Mouse (Mus musculus) lung, embryonic 16.5 days (tissue): ENCODE measurements around the gene Klf16. TPM values are rescaled to one million over a fixed set of nuclear protein-coding genes. Genes with fewer than 3 reads are reported as not detected.

ENCODE experiments used
- ATAC-seq: fragments of 200-750 bp; cut with Nextera tagmentation; 2 replicates; pipeline ENCODE4 v1.8.0; 2017; ENCODE audit warnings: low read depth, mild to moderate bottlenecking, moderate library complexity
- H3K27ac ChIP-seq: fragments of 300-500 bp; sonication (generic); 2 replicates; pipeline ENCODE4 v1.5.1; 2014; ENCODE audit warnings: mild to moderate bottlenecking, control low read depth, low read length
- H3K27me3 ChIP-seq: fragments of 300-500 bp; sonication (generic); 2 replicates; pipeline ENCODE4 v1.6.1; 2014; ENCODE audit warnings: low read depth, low read length, mixed read lengths; ENCODE audit not compliant: control insufficient read depth, insufficient read depth
- H3K36me3 ChIP-seq: fragments of 300-500 bp; sonication (generic); 2 replicates; pipeline ENCODE4 v1.6.1; 2014; ENCODE audit warnings: low read length; ENCODE audit not compliant: control insufficient read depth, insufficient read depth
- H3K4me1 ChIP-seq: fragments of 300-500 bp; sonication (generic); replicated peaks from 2 replicates; pipeline ENCODE4 v1.6.1; 2014; ENCODE audit warnings: low read length, mixed read lengths; ENCODE audit not compliant: control insufficient read depth, insufficient read depth
- H3K4me2 ChIP-seq: fragments of 300-500 bp; sonication (generic); 2 replicates; pipeline ENCODE4 v1.6.1; 2014; ENCODE audit warnings: low read depth, low read length, control low read depth
- H3K4me3 ChIP-seq: fragments of 300-500 bp; sonication (generic); 2 replicates; pipeline ENCODE4 v1.5.1; 2014; ENCODE audit warnings: mild to moderate bottlenecking, low read length, control low read depth
- H3K9ac ChIP-seq: fragments of 300-500 bp; sonication (generic); 2 replicates; pipeline ENCODE4 v1.6.1; 2014; ENCODE audit warnings: low read length, control low read depth
- H3K9me3 ChIP-seq: fragments of 300-500 bp; sonication (generic); 2 replicates; pipeline ENCODE4 v1.6.1; 2016; ENCODE audit warnings: low read length; ENCODE audit not compliant: control insufficient read depth
- WGBS: fragments of 180-500 bp; shearing (Covaris S2); extraction: QIAGEN DNeasy Blood & Tissue Kit; methylation state at CpG from one replicate; pipeline ENCODE4 v1.1.7; 2014; 5-methylcytosine and 5-hydroxymethylcytosine counted together
- polyA plus RNA-seq: library from polyadenylated mRNA; unstranded; fragments of >200 nt; fragmentation: Nextera tagmentation; extraction: Ambion mirVana; gene quantifications from 2 replicates; pipeline ENCODE4 v1.2.1, GENCODE M21; 2015

Klf16 gene
- polyA plus RNA-seq, 1 experiment from 2014 or later: 8.2 TPM

DNA sequence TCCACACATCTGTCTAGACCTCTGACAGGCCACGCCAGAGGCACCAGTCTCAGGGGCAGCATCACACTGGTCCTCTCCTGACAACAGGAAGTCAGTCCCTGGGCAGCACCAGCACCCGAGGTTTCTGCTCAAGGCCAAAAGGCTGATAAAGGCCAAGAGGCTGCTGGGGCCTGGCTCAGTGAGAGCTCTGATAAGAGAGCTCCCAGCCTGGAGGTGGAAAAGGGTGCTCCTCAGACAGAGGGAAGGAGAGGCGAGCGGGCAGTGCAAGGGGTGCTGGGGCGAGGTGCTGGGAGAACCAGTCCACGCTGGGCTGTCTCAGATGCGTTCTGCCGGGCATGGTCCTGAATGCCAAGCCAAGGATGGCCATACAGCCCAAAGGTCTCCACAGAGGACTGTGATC, 23.5 kb downstream of the Klf16 start:
- Histone ChIP-seq H3K27ac (no peak overlapping the region), H3K9ac (no peak overlapping the region), H3K4me2 (no peak overlapping the region), H3K36me3 (peaks cover 16% of the 10 kb centered on the region), H3K9me3 (no peaks in the 10 kb centered on the region), H3K4me3 (no peak overlapping the region), H3K4me1 (peaks cover 12% of the 10 kb centered on the region), H3K27me3 (no peaks in the 10 kb centered on the region)
- ATAC-seq: no peak
- WGBS: 80% methylated on average over 8 of the region's 8 CpGs

DNA sequence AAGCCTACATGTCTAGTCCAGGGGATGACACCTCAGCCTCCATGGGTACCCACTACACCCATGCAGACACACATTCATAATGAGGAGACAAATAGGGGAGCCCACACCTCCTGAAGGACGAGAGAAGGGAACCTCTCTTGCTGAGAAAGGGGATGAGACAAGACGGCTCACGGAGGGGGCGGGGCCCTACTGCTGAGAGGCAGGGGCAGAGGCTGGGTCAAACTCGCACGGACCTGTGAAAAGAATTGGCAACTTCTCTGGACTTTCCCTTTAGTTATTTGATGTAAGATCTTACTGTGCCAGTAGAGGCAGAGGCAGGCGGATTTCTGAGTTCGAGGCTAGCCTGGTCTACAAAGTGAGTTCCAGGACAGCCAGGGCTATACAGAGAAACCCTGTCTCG, 24.8 kb downstream of the Klf16 start:
- Histone ChIP-seq H3K27ac (no peak overlapping the region), H3K4me3 (no peak overlapping the region), H3K27me3 (no peaks in the 10 kb centered on the region), H3K4me2 (no peak overlapping the region), H3K9ac (no peak overlapping the region), H3K4me1 (peaks cover 2% of the 10 kb centered on the region; the same call in 1 of the 2 replicates), H3K9me3 (no peaks in the 10 kb centered on the region), H3K36me3 (peaks cover 17% of the 10 kb centered on the region)
- 56% methylated on average over 9 of the region's 9 CpGs for WGBS
- ATAC-seq: no peak

DNA sequence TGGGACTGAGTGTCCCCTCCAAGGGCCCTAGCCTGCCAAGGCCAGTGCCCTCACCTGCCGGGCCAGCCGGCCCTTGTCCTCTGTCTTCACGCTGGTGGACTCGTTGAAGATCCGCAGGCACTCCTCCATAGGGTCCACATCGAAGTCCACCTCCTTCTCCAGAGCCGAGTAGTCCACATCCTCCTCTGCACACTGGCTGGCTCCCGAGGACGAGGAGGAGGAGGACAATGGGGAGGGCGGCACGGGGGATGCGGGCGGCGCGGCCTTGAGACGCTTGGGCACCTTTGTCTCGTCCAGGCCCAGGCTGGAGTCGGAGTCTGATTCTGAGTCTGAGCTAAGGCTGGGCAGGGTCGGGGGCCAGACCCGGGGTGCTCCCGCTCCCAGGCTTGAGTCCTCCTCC, 27.8 kb downstream of the Klf16 start:
- H3K4me3 ChIP-seq: no peak overlapping the region
- no peak overlapping the region for H3K4me2 ChIP-seq
- peaks cover 39% of the 10 kb centered on the region for H3K36me3 ChIP-seq
- no peak overlapping the region for H3K27ac ChIP-seq
- ATAC-seq: no peak
- no peak overlapping the region for H3K9ac ChIP-seq
- H3K4me1 ChIP-seq: no peaks in the 10 kb centered on the region
- no peaks in the 10 kb centered on the region for H3K9me3 ChIP-seq
- 86% methylated on average over 21 of the region's 21 CpGs for WGBS
- no peaks in the 10 kb centered on the region for H3K27me3 ChIP-seq

DNA sequence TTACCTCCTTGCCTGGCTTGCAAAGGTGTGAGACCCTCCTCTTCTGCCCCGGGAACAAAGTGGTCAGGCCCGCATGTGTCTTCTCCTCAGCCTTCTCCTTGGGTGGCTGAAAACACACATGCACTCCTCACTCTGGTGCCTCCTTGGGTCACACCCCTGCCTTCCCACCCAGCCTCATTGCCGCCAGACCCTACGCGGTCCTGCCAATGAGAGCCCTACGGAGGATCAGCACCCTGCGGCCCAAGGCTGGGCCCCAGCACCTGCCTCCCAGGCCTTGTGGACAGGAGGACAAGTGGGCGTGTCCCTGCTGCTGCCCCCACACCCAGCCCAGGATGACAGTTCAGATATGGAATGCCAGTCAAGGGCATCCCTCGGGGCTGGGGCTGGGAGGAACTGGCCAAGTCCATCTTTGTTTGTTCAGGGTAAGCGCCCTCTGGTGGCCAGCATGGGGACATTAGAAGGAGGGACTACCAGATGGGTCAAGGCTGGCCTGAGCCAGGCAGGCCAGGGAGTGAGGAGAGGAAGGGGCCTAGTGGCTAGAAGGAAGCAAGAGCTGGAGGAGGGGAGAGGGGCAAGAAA, 28.6 kb downstream of the Klf16 start:
- H3K36me3 ChIP-seq: peaks cover 44% of the 10 kb centered on the region

DNA sequence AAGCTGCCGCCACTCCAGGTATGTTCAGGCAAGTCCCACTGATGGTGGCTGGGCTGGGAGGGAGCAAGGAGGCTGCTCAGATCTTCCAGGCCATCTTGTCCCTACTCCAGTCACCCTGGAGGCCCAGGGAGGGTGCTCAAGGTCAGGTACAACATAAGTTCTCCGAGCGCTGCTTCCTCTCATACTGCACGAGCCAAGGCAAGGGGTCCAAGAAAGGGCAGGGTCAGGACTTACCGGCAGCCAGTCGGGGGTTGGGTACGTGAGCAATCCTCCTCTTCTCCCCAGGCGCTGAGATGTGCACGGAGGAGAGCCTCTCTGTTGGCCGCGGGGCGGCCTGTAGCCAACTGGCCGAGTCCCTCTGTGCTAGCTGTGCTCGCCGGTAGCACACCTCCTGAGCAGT, 29.6 kb downstream of the Klf16 start:
- Histone ChIP-seq H3K27ac (no peak overlapping the region), H3K4me2 (no peak overlapping the region), H3K4me1 (no peaks in the 10 kb centered on the region), H3K27me3 (no peaks in the 10 kb centered on the region), H3K36me3 (peaks cover 47% of the 10 kb centered on the region), H3K9ac (no peak overlapping the region), H3K4me3 (no peak overlapping the region), H3K9me3 (no peaks in the 10 kb centered on the region)
- WGBS: 82% methylated on average over 15 of the region's 15 CpGs
- no peak for ATAC-seq

More for the DNA sequence above, 28.6 kb downstream of the Klf16 start:
- H3K4me3 ChIP-seq: no peak overlapping the region
- 71% methylated on average over 10 of the region's 10 CpGs for WGBS
- ATAC-seq: peak; percentile 73
- no peaks in the 10 kb centered on the region for H3K9me3 ChIP-seq
- no peaks in the 10 kb centered on the region for H3K27me3 ChIP-seq
- no peak overlapping the region for H3K27ac ChIP-seq
- no peak overlapping the region for H3K9ac ChIP-seq
- no peak overlapping the region for H3K4me2 ChIP-seq
- H3K4me1 ChIP-seq: no peaks in the 10 kb centered on the region

DNA sequence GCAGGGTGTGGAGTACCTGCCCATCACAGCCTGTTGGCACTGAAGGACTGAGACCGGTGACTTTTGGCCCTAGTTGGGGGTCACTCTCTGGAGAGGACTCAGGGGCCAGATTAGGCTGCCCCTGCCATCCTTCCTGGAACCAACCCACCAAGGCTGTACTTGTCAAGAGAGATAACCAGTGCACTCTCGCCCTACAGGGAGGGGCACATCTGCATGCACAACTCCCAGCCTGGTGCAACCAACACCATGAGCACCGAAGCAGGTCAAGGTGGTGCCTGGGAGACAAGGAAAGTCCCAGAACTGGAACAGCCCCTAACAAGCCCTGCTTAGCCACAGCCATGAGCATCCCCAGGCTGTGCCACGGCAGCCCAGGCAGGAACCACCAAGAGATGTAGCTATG, 30.2 kb downstream of the Klf16 start:
- H3K4me2 ChIP-seq: no peak overlapping the region

DNA sequence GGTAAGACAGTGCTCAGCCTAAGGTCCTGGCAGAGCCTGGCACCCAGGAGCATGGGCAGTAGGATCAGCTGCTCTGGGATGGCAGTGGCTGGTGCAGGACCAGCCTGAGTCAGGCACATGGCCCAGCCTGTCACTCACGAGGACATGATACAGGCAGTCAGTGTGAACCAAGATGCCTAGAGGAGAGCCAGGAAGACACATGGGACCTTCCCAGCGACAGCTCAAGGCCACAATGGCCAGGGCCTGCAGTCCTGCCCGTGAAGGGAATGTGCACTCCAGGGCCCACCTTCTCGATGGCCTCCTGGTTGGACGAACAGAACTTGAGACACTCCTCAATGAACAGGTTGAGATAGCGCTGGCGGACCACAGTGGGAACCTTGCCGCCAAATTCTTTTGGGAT, 31.5 kb downstream of the Klf16 start:
- Histone ChIP-seq H3K9me3 (no peaks in the 10 kb centered on the region), H3K4me3 (no peak overlapping the region), H3K27ac (no peak overlapping the region), H3K4me1 (no peaks in the 10 kb centered on the region), H3K27me3 (no peaks in the 10 kb centered on the region), H3K9ac (no peak overlapping the region), H3K36me3 (peaks cover 54% of the 10 kb centered on the region), H3K4me2 (no peak overlapping the region)
- WGBS: 80% methylated on average over 8 of the region's 8 CpGs
- no peak for ATAC-seq

More for the DNA sequence above, 30.2 kb downstream of the Klf16 start:
- Histone ChIP-seq H3K36me3 (peaks cover 52% of the 10 kb centered on the region), H3K4me1 (no peaks in the 10 kb centered on the region), H3K9me3 (no peaks in the 10 kb centered on the region), H3K4me3 (no peak overlapping the region), H3K9ac (no peak overlapping the region), H3K27me3 (no peaks in the 10 kb centered on the region), H3K27ac (no peak overlapping the region)
- WGBS: 88% methylated on average over 4 of the region's 4 CpGs
- ATAC-seq: no peak

DNA sequence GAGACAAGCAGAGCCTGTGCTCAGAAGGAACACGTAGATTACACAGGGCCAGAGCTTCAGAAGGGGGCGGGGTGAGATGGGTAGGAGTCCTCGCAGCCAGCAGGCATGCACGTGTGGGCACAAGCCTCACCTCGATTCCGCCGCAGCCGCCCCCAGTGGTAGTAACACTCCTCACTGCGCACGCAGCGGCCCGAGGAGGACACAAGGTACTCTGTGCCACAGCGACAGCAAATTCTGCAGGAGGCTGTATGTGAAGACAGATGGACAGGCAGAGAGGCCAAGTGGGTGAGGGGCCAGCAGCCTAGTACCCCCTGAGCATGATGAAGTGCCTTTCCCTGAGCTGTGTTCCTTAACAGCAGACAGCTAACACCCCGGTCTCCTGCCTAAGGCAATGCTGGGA, 33.2 kb downstream of the Klf16 start:
- 92% methylated on average over 14 of the region's 14 CpGs for WGBS
- H3K4me2 ChIP-seq: no peak overlapping the region
- H3K27me3 ChIP-seq: no peaks in the 10 kb centered on the region
- no peak overlapping the region for H3K27ac ChIP-seq
- H3K36me3 ChIP-seq: peaks cover 40% of the 10 kb centered on the region
- no peak overlapping the region for H3K9ac ChIP-seq
- peaks cover 5% of the 10 kb centered on the region for H3K4me1 ChIP-seq
- ATAC-seq: no peak
- no peak overlapping the region for H3K4me3 ChIP-seq
- no peaks in the 10 kb centered on the region for H3K9me3 ChIP-seq

DNA sequence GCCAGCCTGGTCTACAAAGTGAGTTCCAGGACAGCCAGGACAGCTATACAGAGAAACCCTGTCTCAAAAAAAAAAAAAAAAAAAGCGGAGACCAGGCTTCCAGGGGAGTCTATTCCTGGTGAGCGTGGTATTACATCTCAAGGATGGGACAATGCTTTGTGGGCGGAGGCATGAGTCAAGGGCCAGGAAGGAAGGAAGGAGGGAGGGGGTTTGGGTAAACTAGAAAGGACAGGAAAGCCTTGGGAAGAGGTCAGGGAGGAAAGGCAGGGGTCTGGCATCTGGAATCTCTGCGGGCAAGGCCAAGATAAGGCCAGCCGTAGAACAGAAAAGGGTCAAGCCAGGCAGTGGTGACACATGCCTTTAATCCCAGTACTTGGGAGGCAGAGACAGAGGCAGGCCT, 37.6 kb downstream of the Klf16 start:
- Histone ChIP-seq H3K9me3 (no peaks in the 10 kb centered on the region), H3K36me3 (peaks cover 19% of the 10 kb centered on the region), H3K4me2 (peak overlapping the region; percentile 54; the same call in 1 of the 2 replicates), H3K4me1 (peaks cover 10% of the 10 kb centered on the region), H3K4me3 (no peak overlapping the region), H3K27me3 (peaks cover 15% of the 10 kb centered on the region), H3K9ac (no peak overlapping the region), H3K27ac (no peak overlapping the region; the same call in 1 of the 2 replicates)
- 29% methylated on average over 5 of the region's 5 CpGs for WGBS
- ATAC-seq: peak; percentile 18; the same call in 1 of the 2 replicates
